Mouse (Mus musculus) forebrain, postnatal 0 days (tissue): Measurements from ENCODE around the gene Map2k5. TPM values are rescaled to one million over a fixed set of nuclear protein-coding genes. Genes with fewer than 3 reads are reported as not detected.

Source experiments
- ATAC-seq: fragments of 200-750 bp; cut with Nextera tagmentation; 2 replicates; pipeline ENCODE4 v1.8.0; 2017; ENCODE audit warnings: mild to moderate bottlenecking, moderate library complexity
- DNase-seq: peaks from one replicate; pipeline ENCODE4 v3.0.0-alpha.2; 2015
- H3K27ac ChIP-seq: fragments of 300-500 bp; sonication (generic); 2 replicates; pipeline ENCODE4 v1.5.1; 2014; ENCODE audit warnings: low read depth, mild to moderate bottlenecking, antibody characterized with exemption, low read length, moderate library complexity, mixed read lengths
- H3K27me3 ChIP-seq: fragments of 300-500 bp; sonication (generic); 2 replicates; pipeline ENCODE4 v1.6.1; 2014; ENCODE audit warnings: mild to moderate bottlenecking, low read length, mixed read lengths; ENCODE audit not compliant: insufficient read depth
- H3K36me3 ChIP-seq: fragments of 300-500 bp; sonication (generic); 2 replicates; pipeline ENCODE4 v1.6.1; 2014; ENCODE audit warnings: mild to moderate bottlenecking, moderate library complexity; ENCODE audit not compliant: insufficient read depth
- H3K4me1 ChIP-seq: fragments of 300-500 bp; sonication (generic); 2 replicates; pipeline ENCODE4 v1.6.1; 2014; ENCODE audit warnings: antibody characterized with exemption; ENCODE audit not compliant: insufficient read depth
- H3K4me2 ChIP-seq: fragments of 300-500 bp; sonication (generic); 2 replicates; pipeline ENCODE4 v1.6.1; 2014; ENCODE audit warnings: low read depth, mild to moderate bottlenecking, moderate library complexity
- H3K4me3 ChIP-seq: fragments of 300-500 bp; sonication (generic); 2 replicates; pipeline ENCODE4 v1.5.1; 2014; ENCODE audit warnings: low read depth, low read length, mixed read lengths
- H3K9ac ChIP-seq: fragments of 300-500 bp; sonication (generic); 2 replicates; pipeline ENCODE4 v1.6.1; 2014; ENCODE audit warnings: mild to moderate bottlenecking
- H3K9me3 ChIP-seq: fragments of 300-500 bp; sonication (generic); 2 replicates; pipeline ENCODE4 v1.6.1; 2016; ENCODE audit warnings: low read length
- CTCF ChIP-seq: sonication (generic); IDR thresholded peaks from 2 replicates; pipeline ENCODE4 v1.5.1; 2016; ENCODE audit warnings: antibody characterized with exemption, control low read depth, low read depth
- WGBS: fragments of 180-500 bp; shearing (Covaris S2); extraction: QIAGEN DNeasy Blood & Tissue Kit; methylation state at CpG from one replicate; pipeline ENCODE4 v1.1.7; 2014; 5-methylcytosine and 5-hydroxymethylcytosine counted together
- polyA plus RNA-seq: library from polyadenylated mRNA; unstranded; fragments of >200 nt; fragmentation: Nextera tagmentation; extraction: Ambion mirVana; gene quantifications from 2 replicates; pipeline ENCODE4 v1.2.1, GENCODE M21; 2015
- total RNA-seq: library from RNA; depleted of rRNA; stranded (reverse); fragments of >200 nt; gene quantifications from 2 replicates; pipeline ENCODE4 v1.2.3, GENCODE M21; 2014

The Map2k5 gene
- total and polyA plus RNA-seq, 2 experiments from 2014 or later, result 21.1 to 37.7 TPM

DNA sequence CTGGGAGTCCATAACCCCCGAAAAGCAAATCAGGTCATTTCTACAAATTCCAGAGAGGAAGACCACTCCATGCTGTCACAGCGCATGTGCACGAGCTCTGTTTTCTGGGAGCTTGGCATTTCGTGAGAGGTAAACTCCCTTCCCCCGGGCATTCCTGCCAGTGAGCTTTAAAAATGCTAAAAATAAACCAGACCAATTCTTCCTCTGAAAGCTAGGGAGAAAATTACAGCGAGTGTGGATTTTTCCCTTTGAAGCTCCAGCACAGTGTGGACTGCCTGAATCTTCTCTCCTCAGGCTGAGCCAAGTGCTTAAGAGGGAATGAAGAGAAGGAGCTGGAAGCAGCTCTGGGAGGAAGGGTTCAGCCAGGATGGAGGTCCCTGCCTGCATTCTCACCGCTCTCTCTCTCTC, 82.1 kb downstream of the Map2k5 start:
- 35% methylated on average over 7 of the region's 7 CpGs for WGBS
- Histone ChIP-seq H3K27ac (peak overlapping the region; percentile 64), H3K9ac (peak overlapping the region; percentile 41), H3K4me1 (peaks cover 7% of the 10 kb centered on the region), H3K36me3 (no peaks in the 10 kb centered on the region), H3K9me3 (no peaks in the 10 kb centered on the region; the same call in 1 of the 2 replicates), H3K4me3 (0 out of 2 replicates have a peak overlapping the region, but pooled peaks have one; percentile 5), H3K27me3 (no peaks in the 10 kb centered on the region), H3K4me2 (peak overlapping the region; percentile 33)
- no peak; the same call in 1 of the 2 replicates for TF ChIP-seq CTCF
- peak; percentile 61 for DNase-seq
- peak; percentile 83 for ATAC-seq

DNA sequence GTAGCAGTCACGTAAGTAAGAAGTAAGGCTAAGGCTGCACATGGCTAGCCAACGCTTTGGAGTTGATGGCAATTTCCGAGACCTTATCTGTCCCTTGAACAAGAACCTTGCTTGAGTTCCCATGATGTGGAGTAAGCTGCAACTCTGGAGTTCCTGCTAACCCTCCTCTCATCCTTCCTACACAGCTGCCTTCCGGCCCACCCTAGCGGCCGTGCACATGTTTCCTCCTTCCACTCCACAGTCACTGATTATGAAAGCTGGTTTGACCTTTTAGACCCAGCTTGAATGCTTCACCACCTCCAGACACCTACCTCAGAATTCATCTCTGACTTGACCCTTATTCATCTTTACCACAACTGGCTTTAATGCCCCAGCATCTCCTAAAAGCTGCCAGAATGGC, 82.9 kb downstream of the Map2k5 start:
- DNase-seq (no peak), ATAC-seq (no peak)
- Histone ChIP-seq H3K27ac (no peak overlapping the region), H3K9ac (no peak overlapping the region), H3K4me2 (no peak overlapping the region), H3K4me3 (no peak overlapping the region), H3K27me3 (no peaks in the 10 kb centered on the region), H3K9me3 (no peaks in the 10 kb centered on the region; the same call in 1 of the 2 replicates), H3K4me1 (peaks cover 7% of the 10 kb centered on the region), H3K36me3 (no peaks in the 10 kb centered on the region)
- WGBS, result 93% methylated on average over 6 of the region's 6 CpGs
- no peak for TF ChIP-seq CTCF

DNA sequence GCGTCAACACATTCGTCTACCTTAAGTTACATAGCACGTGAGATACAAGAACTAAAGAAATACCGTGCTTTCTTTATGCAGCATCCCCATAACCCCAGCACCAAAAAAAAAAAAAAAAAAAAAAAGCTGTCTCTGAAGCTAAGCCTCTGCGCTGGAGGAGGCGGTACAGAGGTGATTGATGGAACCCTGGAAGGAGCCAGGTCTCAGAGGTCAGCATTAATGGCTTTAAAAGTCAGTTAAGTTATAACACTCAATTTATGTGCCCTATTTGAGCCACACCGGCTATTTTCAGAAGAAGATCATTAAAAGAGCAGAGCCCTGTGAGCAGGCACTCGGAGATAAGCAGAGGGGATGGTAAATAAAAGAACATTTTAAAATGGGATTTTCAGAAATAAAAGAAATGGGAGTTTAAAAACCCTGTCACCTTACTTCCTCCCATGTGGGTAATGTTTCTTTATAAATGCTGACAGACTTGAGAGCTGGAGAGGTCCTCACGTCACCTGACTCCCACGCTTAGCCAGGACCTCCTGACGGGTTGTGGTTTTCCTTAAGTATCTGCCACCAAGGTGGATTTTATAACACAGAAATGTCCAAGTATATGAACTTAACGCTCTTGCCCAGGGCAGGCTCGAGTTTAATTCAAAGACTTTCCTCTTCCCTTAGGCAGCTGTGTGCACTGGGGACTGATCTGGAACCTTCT, 83.8 kb downstream of the Map2k5 start:
- Histone ChIP-seq H3K9ac (no peak overlapping the region), H3K27ac (no peak overlapping the region), H3K4me3 (no peak overlapping the region), H3K27me3 (no peaks in the 10 kb centered on the region), H3K9me3 (no peaks in the 10 kb centered on the region), H3K4me2 (no peak overlapping the region), H3K36me3 (no peaks in the 10 kb centered on the region), H3K4me1 (peaks cover 7% of the 10 kb centered on the region)
- 71% methylated on average over 13 of the region's 13 CpGs for WGBS
- DNase-seq, result no peak
- TF ChIP-seq CTCF, result no peak
- no peak for ATAC-seq

DNA sequence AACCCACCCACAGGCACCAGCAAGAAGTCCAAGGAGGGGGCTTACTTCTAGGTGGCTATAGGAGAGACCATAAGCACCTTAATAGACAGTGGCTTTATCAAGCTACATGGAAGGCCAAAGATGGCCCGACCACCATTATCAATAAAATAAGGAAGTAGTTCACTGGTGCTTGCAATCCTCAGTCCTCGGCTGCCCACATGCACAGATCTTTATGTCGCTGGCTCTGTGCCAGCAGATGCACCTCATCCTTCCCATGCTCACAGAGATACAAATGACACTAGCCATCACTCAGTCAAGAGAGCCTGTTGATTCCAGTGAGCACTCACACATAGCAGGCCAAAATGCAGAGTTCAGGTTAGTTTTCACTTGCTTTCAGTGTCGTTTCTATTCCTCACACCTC, 89.0 kb downstream of the Map2k5 start:
- Histone ChIP-seq H3K36me3 (no peaks in the 10 kb centered on the region), H3K9ac (no peak overlapping the region), H3K4me2 (no peak overlapping the region), H3K9me3 (no peaks in the 10 kb centered on the region), H3K27ac (no peak overlapping the region), H3K27me3 (no peaks in the 10 kb centered on the region), H3K4me3 (no peak overlapping the region), H3K4me1 (0 out of 2 replicates have a peak, but pooled peaks cover 4% of the 10 kb centered on the region)
- DNase-seq (no peak), ATAC-seq (no peak)
- 93% methylated on average over 4 of the region's 4 CpGs for WGBS
- no peak for TF ChIP-seq CTCF

DNA sequence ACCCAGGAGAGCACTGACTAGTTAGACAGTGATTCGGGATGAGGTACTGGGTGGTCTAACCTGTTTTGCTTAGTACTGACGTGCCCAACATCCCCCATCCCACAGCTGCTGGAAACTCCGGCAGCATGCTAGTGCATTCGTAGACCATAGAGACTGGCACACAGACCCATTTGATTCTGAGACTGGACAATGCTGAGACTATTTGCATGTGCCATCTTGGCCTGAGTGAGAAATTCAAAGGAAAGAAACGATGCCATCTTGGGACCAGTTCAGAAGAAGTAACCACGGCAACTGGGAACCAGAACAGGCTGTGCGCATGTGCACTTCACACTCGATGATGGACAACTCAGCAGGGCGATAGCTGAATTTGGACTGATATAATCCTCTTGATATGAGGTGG, 93.3 kb downstream of the Map2k5 start:
- Histone ChIP-seq H3K27me3 (no peaks in the 10 kb centered on the region), H3K27ac (no peak overlapping the region), H3K4me1 (0 out of 2 replicates have a peak, but pooled peaks cover 4% of the 10 kb centered on the region), H3K36me3 (no peaks in the 10 kb centered on the region), H3K9ac (no peak overlapping the region), H3K4me3 (no peak overlapping the region), H3K9me3 (no peaks in the 10 kb centered on the region), H3K4me2 (no peak overlapping the region)
- DNase-seq (peak; percentile 52), ATAC-seq (peak; percentile 79)
- TF ChIP-seq CTCF, result no peak
- 54% methylated on average over 9 of the region's 9 CpGs for WGBS

DNA sequence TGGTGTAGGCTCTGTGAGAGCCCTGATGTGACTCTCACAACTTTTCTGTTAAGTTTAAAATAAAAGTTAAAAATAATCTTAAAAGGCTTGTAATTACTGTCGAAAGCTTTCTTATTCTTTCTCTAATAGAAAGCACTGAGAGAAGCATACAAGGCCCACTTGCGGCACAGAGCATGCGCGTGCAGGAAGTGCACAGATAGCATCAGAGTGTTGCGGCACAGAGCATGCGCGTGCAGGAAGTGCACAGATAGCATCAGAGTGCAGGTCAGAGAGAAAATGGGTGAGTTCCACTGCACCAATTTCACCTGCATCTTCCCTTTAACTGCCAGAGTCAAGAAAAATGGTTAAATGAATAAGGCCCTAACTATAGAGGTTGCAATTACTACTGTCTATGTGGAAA, 95.7 kb downstream of the Map2k5 start:
- 96% methylated on average over 7 of the region's 7 CpGs for WGBS

DNA sequence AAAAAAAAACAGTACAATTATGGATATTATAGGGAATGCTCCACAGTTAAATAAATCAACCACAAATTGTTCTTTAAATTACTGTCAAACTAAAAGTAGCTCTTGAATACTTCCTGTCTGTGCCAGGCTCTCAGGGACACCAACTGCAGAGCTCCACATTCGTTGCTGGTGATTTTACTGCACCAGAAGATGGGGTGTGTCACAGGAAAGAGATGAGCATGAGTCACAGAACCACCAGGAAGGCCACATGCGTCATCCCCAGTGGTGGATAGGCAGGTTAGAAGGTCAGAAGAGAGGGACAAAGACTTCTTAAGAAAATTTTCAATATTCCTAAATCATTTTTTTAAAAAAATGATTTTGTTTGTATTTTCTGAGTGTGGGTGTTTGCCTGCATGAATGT, 96.6 kb downstream of the Map2k5 start:
- H3K9me3 ChIP-seq, result no peaks in the 10 kb centered on the region
- H3K4me3 ChIP-seq, result no peak overlapping the region
- no peak overlapping the region for H3K9ac ChIP-seq
- DNase-seq (no peak), ATAC-seq (no peak)
- no peaks in the 10 kb centered on the region for H3K27me3 ChIP-seq
- 0 out of 2 replicates have a peak, but pooled peaks cover 4% of the 10 kb centered on the region for H3K4me1 ChIP-seq
- no peak overlapping the region for H3K27ac ChIP-seq
- H3K4me2 ChIP-seq, result no peak overlapping the region
- no peak for TF ChIP-seq CTCF
- H3K36me3 ChIP-seq, result no peaks in the 10 kb centered on the region
- WGBS, result 83% methylated on average over 2 of the region's 2 CpGs

More for the DNA sequence above, 95.7 kb downstream of the Map2k5 start:
- no peaks in the 10 kb centered on the region for H3K9me3 ChIP-seq
- 0 out of 2 replicates have a peak, but pooled peaks cover 4% of the 10 kb centered on the region for H3K4me1 ChIP-seq
- H3K27ac ChIP-seq, result no peak overlapping the region
- no peak overlapping the region for H3K4me2 ChIP-seq
- DNase-seq (no peak), ATAC-seq (no peak)
- H3K9ac ChIP-seq, result no peak overlapping the region
- TF ChIP-seq CTCF, result no peak
- no peak overlapping the region for H3K4me3 ChIP-seq
- no peaks in the 10 kb centered on the region for H3K36me3 ChIP-seq
- H3K27me3 ChIP-seq, result no peaks in the 10 kb centered on the region
